Mouse (Mus musculus): ENCODE data around the gene Adnp.

DNA sequence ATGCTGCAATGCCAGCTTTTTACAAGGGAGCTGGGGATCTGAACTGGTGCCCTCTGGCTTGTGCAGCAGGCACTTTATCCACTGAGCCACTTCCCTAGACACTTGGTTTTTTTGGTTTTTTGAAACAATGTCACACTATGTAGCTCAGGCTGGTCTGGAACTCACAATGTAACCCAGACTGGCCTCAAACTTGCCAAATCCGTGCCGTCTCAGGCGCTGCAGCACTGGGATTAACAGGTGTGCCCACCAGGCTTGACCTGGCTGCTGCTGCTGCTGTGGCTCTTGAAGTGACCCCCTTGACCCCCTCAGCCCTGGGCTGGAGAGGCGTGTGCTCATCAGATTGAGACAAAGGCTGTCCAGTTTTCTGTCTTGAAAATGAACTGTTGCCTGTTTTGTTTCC lies 31.4 kb upstream of the Adnp start:
- TF ChIP-seq GATA1 (IDR thresholded peaks at IDR 0.05; ENCODE audit: borderline replicate concordance, low read length) (no peak), FLI1 (IDR thresholded peaks at IDR 0.05; ENCODE audit: low read length) (no peak)

Data from megakaryocyte, embryonic 14.5 days (primary cell).